Mouse (Mus musculus) E14TG2a.4 (cell line): ENCODE data around the gene Grb7.

Source experiments
- CTCF ChIP-seq: conservative IDR thresholded peaks from 2 replicates; pipeline ENCODE4 v1.5.1; 2014; ENCODE audit warnings: low read length
- NANOG ChIP-seq: IDR thresholded peaks from 2 replicates; pipeline ENCODE4 v1.6.1; 2014; ENCODE audit warnings: borderline replicate concordance, low read length, mixed read lengths
- POU5F1 ChIP-seq: IDR thresholded peaks from 2 replicates; pipeline ENCODE4 v1.6.1; 2014; ENCODE audit warnings: low read length, borderline replicate concordance

DNA sequence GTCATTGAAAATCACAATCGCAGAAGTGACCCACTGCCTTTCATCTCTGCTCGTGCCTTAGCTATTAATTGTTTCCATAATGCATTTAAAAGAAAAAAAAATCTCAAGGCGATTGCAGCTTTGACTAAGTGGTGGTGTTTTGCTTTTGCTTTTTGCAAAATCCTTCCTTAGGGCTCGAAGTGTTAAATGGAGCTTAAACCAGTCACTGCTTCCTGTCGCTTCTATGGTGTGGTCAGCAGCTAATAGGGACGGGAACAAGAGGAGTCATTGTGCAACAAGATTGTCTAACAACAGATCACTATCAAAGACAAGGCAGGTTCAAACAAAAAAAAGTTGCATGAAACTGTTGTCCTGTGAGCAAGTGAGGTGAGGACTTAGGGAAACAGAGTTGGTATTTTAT, 35.0 kb downstream of the Grb7 start:
- TF ChIP-seq CTCF (no peak), NANOG (no peak), POU5F1 (no peak)
